Mouse (Mus musculus): Measurements from ENCODE around the gene Hsd3b1. TPM values are rescaled to one million over a fixed set of nuclear protein-coding genes. Genes with fewer than 3 reads are reported as not detected.

Gene Hsd3b1
- polyA plus RNA-seq, 2 experiments, result 12.9 to 15.8 TPM

Other genes starting within 250 kb of the Hsd3b1 start
- 0.09 and 0.10 TPM in 2 replicates for gene Hsd3b5, start 229.5 kb downstream of the Hsd3b1 start, polyA plus RNA-seq (2012; rRNA removed)
- gene Hsd3b5, start 229.5 kb downstream of the Hsd3b1 start, polyA plus RNA-seq (2014; fragmentation: Nextera tagmentation; extraction: Ambion mirVana), result 0.08 TPM in 1 of 2 replicates, not detected in the other
- gene Hsd3b2, start 135.3 kb downstream of the Hsd3b1 start, polyA plus RNA-seq (2012; rRNA removed), result 0.10 and 0.22 TPM in 2 replicates
- gene Hsd3b2, start 135.3 kb downstream of the Hsd3b1 start, polyA plus RNA-seq (2014; fragmentation: Nextera tagmentation; extraction: Ambion mirVana), result 0.09 TPM in 1 of 2 replicates, not detected in the other
- gene Hsd3b3, start 96.7 kb downstream of the Hsd3b1 start, polyA plus RNA-seq (2012; rRNA removed), result 2.8 and 2.9 TPM in 2 replicates
- 3.1 and 3.2 TPM in 2 replicates for gene Hsd3b3, start 96.7 kb downstream of the Hsd3b1 start, polyA plus RNA-seq (2014; fragmentation: Nextera tagmentation; extraction: Ambion mirVana)
- 3.5 and 3.8 TPM in 2 replicates for gene Hsd3b6, start 45.4 kb downstream of the Hsd3b1 start, polyA plus RNA-seq (2012; rRNA removed)
- 3.9 and 7.0 TPM in 2 replicates for gene Hsd3b6, start 45.4 kb downstream of the Hsd3b1 start, polyA plus RNA-seq (2014; fragmentation: Nextera tagmentation; extraction: Ambion mirVana)
- 1.9 and 2.5 TPM in 2 replicates for gene Hao2, start 33.4 kb upstream of the Hsd3b1 start, polyA plus RNA-seq (2012; rRNA removed)
- gene Hao2, start 33.4 kb upstream of the Hsd3b1 start, polyA plus RNA-seq (2014; fragmentation: Nextera tagmentation; extraction: Ambion mirVana), result 6.1 and 7.2 TPM in 2 replicates

Data from liver, embryonic 14.5 days (tissue).